Mouse (Mus musculus): ENCODE measurements around the gene Slc5a2.

GRCm38 (mm10) chr7:128237593-128237926, 27.9 kb upstream of the Slc5a2 start:
- TF ChIP-seq GATA1 (IDR thresholded peaks at IDR 0.05; ENCODE audit: low read length) (no peak), TAL1 (IDR thresholded peaks at IDR 0.05; ENCODE audit: low read length) (no peak)
